Mouse (Mus musculus): ENCODE measurements around the gene Rab36. TPM values are rescaled to one million over a fixed set of nuclear protein-coding genes. Genes with fewer than 3 reads are reported as not detected.

Gene Rab36
- polyA plus RNA-seq, 1 experiment from 2014 or later, result 12.3 TPM

Other genes with a start within 250 kb of the Rab36 start
- gene Gnaz, start 69.9 kb upstream of the Rab36 start, polyA plus RNA-seq (2015; fragmentation: Nextera tagmentation; extraction: Ambion mirVana), result 46.1 and 51.9 TPM in 2 replicates
- gene Rsph14, start 4.5 kb upstream of the Rab36 start, polyA plus RNA-seq (2015; fragmentation: Nextera tagmentation; extraction: Ambion mirVana), result 0.35 TPM in 1 of 2 replicates, not detected in the other
- gene Bcr, start 23.5 kb downstream of the Rab36 start, polyA plus RNA-seq (2015; fragmentation: Nextera tagmentation; extraction: Ambion mirVana), result 14.5 and 16.8 TPM in 2 replicates
- 28.3 and 33.6 TPM in 2 replicates for gene Specc1l, start 175.0 kb downstream of the Rab36 start, polyA plus RNA-seq (2015; fragmentation: Nextera tagmentation; extraction: Ambion mirVana)